Mouse (Mus musculus) adipocyte (in vitro differentiated cells): ENCODE measurements around the gene Twist2.
A peak's percentile ranks its signal among the peaks of the same experiment; 100 is the strongest.

Experiments used
- DNase-seq: peaks from one replicate; pipeline ENCODE4 v3.0.0-alpha.2; 2016; ENCODE audit warnings: low spot score

Twist2 gene

GRCm38 (mm10) chr1:91816571-91816970 is 15.3 kb downstream of the Twist2 start:
- DNase-seq = peak; percentile 45

DNA sequence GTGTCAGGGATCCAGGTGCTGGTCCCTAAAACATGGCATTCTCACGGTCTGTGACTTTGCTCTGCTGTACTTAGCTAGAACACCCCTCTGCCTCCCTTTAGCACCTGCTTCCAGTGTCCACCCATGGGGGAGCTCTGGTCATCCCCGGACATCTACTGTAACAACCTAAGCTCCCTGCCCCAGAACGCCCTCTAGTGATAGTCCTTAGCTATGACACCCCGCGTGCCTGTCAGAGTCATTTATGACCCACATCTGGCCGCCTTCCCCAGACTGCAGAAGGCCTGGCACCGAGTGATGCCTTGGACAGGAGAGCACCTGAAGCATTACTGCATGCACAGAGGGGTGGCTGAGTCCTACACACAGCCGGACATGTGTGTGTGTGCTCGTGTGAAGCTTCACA is 18.0 kb downstream of the Twist2 start:
- DNase-seq = peak; percentile 34

DNA sequence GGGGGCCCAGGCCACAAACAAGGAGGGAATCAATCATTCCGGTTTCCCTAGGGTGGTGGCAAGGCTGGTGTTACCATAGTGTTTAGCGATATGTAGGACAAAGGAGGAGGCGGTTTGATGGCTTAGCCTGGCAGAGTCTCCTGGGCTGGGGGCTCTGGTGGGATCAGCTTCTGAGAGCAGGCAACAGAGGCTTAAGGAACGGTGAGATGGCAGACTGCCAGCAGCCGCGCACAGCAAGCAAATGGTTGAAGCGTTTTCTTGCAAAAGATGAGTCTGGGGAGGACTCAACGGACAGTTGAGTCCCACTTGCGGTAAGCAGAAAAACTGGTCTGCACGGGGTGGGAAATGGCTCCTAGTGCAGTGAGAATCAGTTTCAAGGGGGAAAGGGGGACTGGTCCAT is 19.3 kb downstream of the Twist2 start:
- DNase-seq = no peak

DNA sequence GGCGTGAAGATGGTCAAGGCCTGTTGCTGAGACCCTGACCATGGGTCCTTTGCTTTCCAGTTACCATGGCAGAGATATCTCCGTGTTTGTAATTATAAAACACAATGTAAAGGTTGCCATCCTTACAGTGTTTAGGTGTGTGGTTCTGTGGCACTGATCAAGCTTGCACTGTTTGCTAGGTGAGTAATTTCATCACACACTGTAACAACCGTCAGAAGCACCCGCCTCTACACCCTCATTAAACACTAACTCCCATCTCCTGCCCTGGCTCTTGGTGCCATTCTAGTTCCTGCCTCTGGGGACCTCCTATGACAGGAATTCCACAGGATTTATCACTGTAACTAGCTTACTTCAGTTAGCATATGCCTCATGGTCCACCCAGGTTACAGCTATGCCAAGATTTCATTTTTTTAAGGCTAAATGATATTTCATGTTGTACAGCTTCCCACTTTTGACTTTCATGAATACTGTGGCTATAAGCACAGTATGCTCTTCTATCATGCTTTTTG is 21.1 kb downstream of the Twist2 start:
- DNase-seq = peak; percentile 46

DNA sequence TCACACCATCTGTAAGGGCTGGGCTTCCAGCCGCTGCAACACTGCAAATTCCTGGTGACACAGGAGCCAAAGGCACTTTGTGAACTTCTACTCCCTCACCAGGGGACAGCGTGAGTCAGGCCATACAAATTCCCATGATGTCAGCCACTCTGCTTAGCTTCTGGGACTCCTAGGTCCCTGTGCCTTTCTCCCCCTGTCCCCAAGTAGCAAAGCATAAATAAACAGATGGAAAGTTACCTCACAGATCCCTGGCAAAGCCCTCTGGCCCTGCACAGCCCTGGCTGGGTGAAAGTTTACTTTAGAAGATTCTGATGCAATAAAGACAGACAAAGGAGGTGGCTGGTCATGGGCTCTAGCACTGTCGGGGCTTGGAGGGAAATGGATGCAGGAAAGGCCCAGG is 22.3 kb downstream of the Twist2 start:
- peak; percentile 97 for DNase-seq

GRCm38 (mm10) chr1:91823951-91824350 is 22.7 kb downstream of the Twist2 start:
- DNase-seq = peak; percentile 84

DNA sequence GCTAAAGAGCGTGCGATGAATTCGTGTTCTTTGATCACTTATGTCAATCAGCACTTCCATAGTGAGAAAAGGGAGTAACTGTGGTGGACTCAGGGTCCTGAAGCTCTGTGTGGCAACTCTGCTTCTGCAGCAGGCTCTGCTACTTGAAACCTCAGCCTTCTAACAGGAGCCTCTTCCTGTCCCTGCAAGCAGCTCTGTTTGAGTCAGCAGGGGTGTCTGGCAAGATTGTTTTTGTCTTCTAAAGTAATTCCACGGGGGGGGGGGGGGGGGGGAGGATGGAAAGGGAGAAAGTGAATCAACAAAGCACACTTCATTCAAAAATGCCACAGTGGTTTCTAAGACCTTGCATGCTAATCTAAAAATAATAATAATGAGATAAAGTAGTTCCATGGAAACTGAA is 24.0 kb downstream of the Twist2 start:
- DNase-seq = peak; percentile 24

DNA sequence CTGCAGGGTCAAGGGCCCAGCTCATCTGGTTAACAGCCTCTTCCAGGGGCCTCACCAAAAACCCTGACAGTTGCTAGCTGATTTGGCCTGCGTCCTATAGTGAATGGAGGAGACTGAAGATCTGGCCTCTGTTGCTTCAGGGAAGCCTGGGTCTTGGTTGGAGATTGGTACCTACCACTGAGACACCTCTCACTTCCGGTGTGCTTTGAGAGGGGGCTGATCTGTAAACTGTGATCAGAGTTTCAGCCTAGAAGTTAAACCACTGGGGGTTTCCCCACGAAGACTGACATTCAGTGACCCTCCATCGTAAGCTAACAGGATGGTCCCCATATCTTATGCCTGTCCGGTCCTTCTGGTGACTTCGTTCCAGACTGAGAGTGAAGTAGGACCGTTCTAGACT is 30.7 kb downstream of the Twist2 start:
- DNase-seq = no peak

GRCm38 (mm10) chr1:91839557-91839956 is 38.3 kb downstream of the Twist2 start:
- peak; percentile 66 for DNase-seq

GRCm38 (mm10) chr1:91839979-91840378 is 38.7 kb downstream of the Twist2 start:
- DNase-seq = peak; percentile 41

DNA sequence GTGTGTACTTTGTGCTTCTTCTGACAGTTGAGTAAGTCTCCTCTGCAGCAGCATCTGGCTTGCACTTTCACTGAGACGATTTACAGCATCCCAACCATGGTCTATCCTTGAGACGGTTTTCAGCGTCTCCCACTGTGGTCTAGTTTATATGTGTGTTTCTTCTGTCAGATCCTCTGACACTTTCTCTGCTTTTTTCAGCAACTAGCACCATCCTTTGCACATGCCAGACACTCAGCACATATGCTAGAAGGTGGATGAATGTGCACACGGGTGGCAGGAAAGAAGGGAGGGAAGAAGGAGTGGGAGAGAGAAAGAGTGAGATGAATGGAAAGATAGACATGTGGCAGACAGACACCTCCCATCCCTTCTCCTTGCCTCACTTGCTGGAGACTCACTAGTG is 43.0 kb downstream of the Twist2 start:
- no peak for DNase-seq

DNA sequence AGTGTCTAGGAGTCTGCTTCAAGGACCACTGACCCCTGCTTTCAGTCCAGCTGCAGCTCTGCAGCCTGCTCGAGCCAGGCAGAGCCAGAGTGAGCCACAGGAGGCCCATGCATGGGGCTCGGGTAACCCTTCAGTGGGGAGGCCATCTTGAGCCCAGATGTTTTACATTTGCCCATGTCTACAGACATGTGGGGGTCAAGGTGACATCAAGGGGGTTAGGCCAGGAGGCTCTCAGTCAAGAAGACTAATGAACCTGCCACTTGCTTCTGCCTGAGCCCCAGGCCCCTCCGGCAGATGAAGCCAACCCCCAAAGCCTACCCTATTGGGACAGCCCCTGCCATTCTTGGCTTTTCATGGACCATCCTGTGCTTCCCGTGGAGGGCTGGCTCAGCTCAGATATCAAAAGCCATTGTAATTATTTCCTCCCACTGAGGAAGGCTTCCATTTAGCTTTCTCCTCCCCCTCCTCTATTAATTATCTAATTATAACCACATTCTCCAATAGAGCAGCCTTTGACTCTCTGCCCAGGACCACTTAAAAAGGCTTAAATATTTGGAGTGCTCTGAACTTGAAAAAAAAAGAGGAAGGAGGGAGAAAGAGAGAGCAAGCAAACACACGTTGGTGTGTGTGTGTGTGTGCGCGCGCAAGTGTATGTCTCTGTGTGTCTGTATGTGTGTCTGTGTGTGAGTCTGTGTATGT is 43.6 kb downstream of the Twist2 start:
- DNase-seq = no peak

- DNase-seq = no peak
These were observed 44.2 kb downstream of the Twist2 start for GRCm38 (mm10) chr1:91845380-91845957.

GRCm38 (mm10) chr1:91851300-91851699 is 50.0 kb downstream of the Twist2 start:
- no peak for DNase-seq

GRCm38 (mm10) chr1:91856771-91857664 is 55.8 kb downstream of the Twist2 start:
- DNase-seq = peak; percentile 98

DNA sequence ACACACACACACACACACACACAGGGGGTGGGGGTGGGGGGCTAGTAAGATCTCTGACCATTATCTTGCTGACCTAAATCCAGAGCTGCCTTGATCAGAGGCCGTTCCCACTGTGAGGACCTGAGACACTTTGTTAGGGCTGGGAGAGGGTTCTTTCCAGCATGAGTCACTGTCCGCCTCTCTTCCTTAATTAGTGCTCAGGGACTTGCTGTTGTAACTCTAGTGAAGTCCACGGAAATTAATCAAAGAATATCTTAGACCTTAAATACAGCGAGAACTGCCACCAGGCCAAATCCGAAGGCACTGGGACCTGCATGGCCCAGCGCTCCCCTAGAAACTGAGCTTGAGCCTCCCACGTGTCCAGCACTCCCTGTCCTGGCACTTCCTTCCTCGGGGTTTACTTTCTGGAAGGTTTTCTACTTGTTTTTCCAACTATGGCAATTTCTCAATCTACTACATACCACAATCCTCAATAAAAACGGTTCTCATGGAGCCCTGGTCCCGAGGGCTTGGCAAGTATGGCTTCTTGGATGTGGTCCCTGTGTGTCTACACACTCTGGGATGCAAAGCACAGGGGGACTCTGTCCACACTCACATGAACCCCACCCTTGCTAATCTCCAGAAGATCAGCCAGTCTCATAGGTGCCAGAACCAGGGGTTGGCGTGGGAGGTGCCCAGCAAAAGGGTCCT is 57.0 kb downstream of the Twist2 start:
- peak; percentile 90 for DNase-seq

- no peak for DNase-seq
These were observed 57.6 kb downstream of the Twist2 start for GRCm38 (mm10) chr1:91858901-91859300.

DNA sequence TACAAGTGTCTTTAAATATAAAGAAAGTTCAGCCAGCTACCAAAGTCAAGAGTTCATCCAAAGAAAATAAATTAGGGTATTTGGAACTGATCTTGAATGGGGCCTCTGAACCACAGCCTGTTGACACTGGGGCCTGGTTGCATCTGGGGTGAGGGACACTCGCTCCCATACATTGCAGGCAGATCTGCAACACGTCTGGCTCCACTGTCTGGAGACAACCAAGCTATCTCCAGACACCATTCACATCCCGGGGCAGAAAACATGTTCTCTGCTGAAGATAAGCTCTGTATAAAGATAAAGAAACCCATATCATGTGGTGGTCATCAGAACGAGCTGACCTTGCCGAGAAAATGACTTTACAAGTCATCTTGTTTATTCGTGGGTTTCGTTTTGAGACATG is 60.2 kb downstream of the Twist2 start:
- no peak for DNase-seq

DNA sequence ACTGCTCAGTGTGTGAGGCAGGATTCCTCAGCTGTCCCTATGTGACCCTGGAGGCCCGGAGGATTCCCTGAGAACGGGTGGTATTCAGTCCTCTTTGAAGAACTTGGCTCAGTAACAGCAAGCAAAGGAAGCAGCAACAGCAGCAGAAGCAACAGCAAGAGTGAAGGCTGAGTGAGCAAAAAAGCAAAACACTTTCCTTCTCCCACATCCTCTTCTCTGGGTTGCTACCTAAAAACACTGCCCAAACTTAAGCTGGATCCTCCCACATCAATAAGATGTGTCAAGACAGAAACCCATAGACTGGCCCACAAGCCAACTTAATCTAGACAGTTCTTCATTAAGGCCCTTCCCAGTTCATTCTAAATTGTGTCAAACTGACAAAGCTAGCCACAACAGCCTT is 64.7 kb downstream of the Twist2 start:
- no peak for DNase-seq

DNA sequence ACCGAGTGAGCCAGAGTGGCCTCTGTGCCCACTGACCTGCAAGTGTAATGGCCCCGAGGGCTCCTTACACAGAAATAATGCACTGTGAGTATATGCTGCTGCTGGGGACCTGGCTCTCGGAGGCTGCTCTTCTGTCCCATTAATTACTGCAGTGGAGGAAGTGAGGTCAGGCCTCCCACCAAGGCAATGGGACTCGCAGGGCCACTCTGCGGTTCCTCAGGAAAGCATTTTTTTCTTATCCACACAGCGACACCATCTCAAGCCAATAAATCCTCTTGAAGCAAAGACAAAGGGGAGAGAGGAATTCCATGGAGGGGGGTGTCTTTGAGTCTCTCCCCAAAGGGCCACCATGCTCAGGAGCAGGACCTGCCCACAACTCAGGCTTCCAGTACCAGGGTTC is 69.8 kb downstream of the Twist2 start:
- DNase-seq = no peak

DNA sequence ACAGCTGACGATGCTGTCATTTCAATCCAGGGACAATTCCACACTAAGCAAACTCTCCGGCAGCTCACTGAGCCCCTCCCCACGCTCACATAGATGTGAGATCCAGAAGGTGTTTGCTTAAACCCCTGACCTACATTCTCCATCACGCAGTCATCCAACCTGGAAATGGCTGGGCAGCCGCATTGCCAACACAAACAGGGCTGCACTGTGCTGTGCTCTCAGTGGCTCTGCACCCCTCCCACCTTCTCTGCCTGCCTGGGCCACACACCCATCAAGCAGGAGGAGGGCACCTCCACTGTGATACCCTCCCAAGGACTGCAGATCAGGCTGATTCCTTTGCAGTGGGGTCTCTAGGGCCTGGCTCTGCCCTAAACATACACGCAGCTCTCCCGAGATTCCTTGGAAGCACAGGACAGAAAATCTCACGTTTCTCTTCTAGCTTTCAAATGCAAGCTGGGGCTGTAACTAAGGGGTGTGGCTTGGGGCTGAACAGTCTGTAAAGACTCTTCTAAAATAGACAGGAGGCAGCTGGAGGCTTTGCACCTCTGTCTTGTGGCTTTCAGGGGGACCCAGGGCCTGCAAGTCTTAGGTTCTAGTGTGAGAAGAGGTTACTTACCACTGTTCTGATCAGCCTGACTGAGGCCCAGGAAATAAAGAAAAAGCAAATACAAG is 71.3 kb downstream of the Twist2 start:
- no peak for DNase-seq
